ENCODE assay signal across 1 mouse cellular context in genomic region chr6:92091767-92092489, GRCm38 (mm10).
TF ChIP-seq lines count a peak whose summit lies in the region.

No protein-coding gene starts in this region.

TF ChIP-seq in MEL, 35 proteins besides CTCF, POLR2A, EP300 and RAD21 (continued from another document):
- peak; percentile 83 for TF ChIP-seq ELF1 (IDR thresholded peaks at IDR 0.05; ENCODE audit: low read depth, low read length)
- TF ChIP-seq MAFK (IDR thresholded peaks at IDR 0.05; ENCODE audit: borderline replicate concordance, low read depth, low read length): no peak
- no peak for TF ChIP-seq ZC3H11A (IDR thresholded peaks at IDR 0.05; ENCODE audit: low read depth, low read length)
- TF ChIP-seq MAX (IDR thresholded peaks at IDR 0.05; ENCODE audit: low read length): no peak; the same call in 1 of the 2 replicates
- no peak for TF ChIP-seq JUND (IDR thresholded peaks at IDR 0.05; ENCODE audit: low read depth, low read length)
